11 mouse cellular contexts compared by ENCODE assay signal in genomic region chr15:12577715-12578114, GRCm38 (mm10).
DNase-seq lines count a peak whose midpoint lies in the region; ATAC-seq lines count a peak whose summit lies in the region.
"Had no signal": no experiment of that assay in that cellular context is flagged by ENCODE, and none has a peak within 500 bp of the region (broad histone marks: within the 10 kb centered on the region; RNA-seq: fewer than 3 reads in every experiment).

No protein-coding gene starts in this region.

- ATAC-seq in kidney, embryonic 15.5 days (replicated peaks; ENCODE audit: low FRiP score), result 0 out of 2 replicates have a peak, but pooled peaks have one; percentile 13
- peak; percentile 30; the same call in 1 of the 2 replicates for ATAC-seq in forebrain, embryonic 13.5 days
- peak; percentile 48 for ATAC-seq in hindbrain, embryonic 16.5 days
- ATAC-seq in neural tube, embryonic 13.5 days (ENCODE audit: low read depth), result peak; percentile 47

- peaks cover 18% of the 10 kb centered on the region for H3K4me1 ChIP-seq in kidney, embryonic 15.5 days
- peaks cover 15% of the 10 kb centered on the region for H3K4me1 ChIP-seq in forebrain, embryonic 13.5 days
- H3K4me1 ChIP-seq in hindbrain, embryonic 16.5 days (ENCODE audit: control insufficient read depth, insufficient read depth, low read depth, low read length), result peaks cover 7% of the 10 kb centered on the region
- peaks cover 13% of the 10 kb centered on the region; the same call in 1 of the 2 replicates for H3K4me1 ChIP-seq in neural tube, embryonic 13.5 days (replicated peaks)
- H3K4me1 ChIP-seq: liver, embryonic 15.5 days had no signal

- WGBS in kidney, embryonic 15.5 days, result 72% methylated on average over 6 of the region's 6 CpGs
- WGBS in forebrain, embryonic 13.5 days, result 71% methylated on average over 6 of the region's 6 CpGs
- 68% methylated on average over 6 of the region's 6 CpGs for WGBS in hindbrain, embryonic 16.5 days
- WGBS in neural tube, embryonic 13.5 days, result 89% methylated on average over 6 of the region's 6 CpGs

- no peak overlapping the region for H3K4me2 ChIP-seq in kidney, embryonic 15.5 days
- H3K4me2 ChIP-seq in forebrain, embryonic 13.5 days, result peak overlapping the region; percentile 46; the same call in 1 of the 2 replicates
- no peak overlapping the region; the same call in 1 of the 2 replicates for H3K4me2 ChIP-seq in hindbrain, embryonic 16.5 days (ENCODE audit: low read length)
- no peak overlapping the region for H3K4me2 ChIP-seq in neural tube, embryonic 13.5 days
- H3K4me2 ChIP-seq: liver, embryonic 15.5 days had no signal

- no peak overlapping the region for H3K27ac ChIP-seq in kidney, embryonic 15.5 days
- no peak overlapping the region for H3K27ac ChIP-seq in forebrain, embryonic 13.5 days
- H3K27ac ChIP-seq in hindbrain, embryonic 16.5 days (ENCODE audit: low read depth, low read length), result peak overlapping the region; percentile 46; the same call in 1 of the 2 replicates
- H3K27ac ChIP-seq in neural tube, embryonic 13.5 days (replicated peaks), result 0 out of 2 replicates have a peak overlapping the region, but pooled peaks have one; percentile 1
- H3K27ac ChIP-seq: embryonic facial prominence, embryonic 15.5 days; liver, embryonic 15.5 days had no signal

- DNase-seq in kidney, adult 9 months, result no peak
- DNase-seq in right cerebral cortex, postnatal 4 days, result no peak
- no peak for DNase-seq in cerebellum, adult 18-20 months
- no peak for DNase-seq in spleen, postnatal 36 days (ENCODE audit: low spot score in 2 of 2)

- H3K4me3 ChIP-seq in kidney, embryonic 15.5 days (replicated peaks), result no peak overlapping the region
- no peak overlapping the region for H3K4me3 ChIP-seq in forebrain, embryonic 13.5 days
- H3K4me3 ChIP-seq in hindbrain, embryonic 16.5 days (ENCODE audit: low read length), result no peak overlapping the region
- H3K4me3 ChIP-seq in neural tube, embryonic 13.5 days, result no peak overlapping the region
- H3K4me3 ChIP-seq: embryonic facial prominence, embryonic 15.5 days; liver, embryonic 15.5 days; megakaryocyte, embryonic 14.5 days had no signal

- no peaks in the 10 kb centered on the region for H3K27me3 ChIP-seq in kidney, embryonic 15.5 days
- H3K27me3 ChIP-seq in forebrain, embryonic 13.5 days, result no peaks in the 10 kb centered on the region
- H3K27me3 ChIP-seq in hindbrain, embryonic 16.5 days (replicated peaks; ENCODE audit: control insufficient read depth, insufficient read depth, low read length), result no peaks in the 10 kb centered on the region
- H3K27me3 ChIP-seq in neural tube, embryonic 13.5 days, result no peaks in the 10 kb centered on the region
- H3K27me3 ChIP-seq: embryonic facial prominence, embryonic 15.5 days; liver, embryonic 15.5 days; megakaryocyte, embryonic 14.5 days had no signal

- H3K9me3 ChIP-seq in kidney, embryonic 15.5 days (replicated peaks), result no peaks in the 10 kb centered on the region
- no peaks in the 10 kb centered on the region for H3K9me3 ChIP-seq in forebrain, embryonic 13.5 days (replicated peaks)
- H3K9me3 ChIP-seq in hindbrain, embryonic 16.5 days (ENCODE audit: control insufficient read depth, low read length), result no peaks in the 10 kb centered on the region
- H3K9me3 ChIP-seq in neural tube, embryonic 13.5 days, result no peaks in the 10 kb centered on the region
- H3K9me3 ChIP-seq: embryonic facial prominence, embryonic 15.5 days; liver, embryonic 15.5 days; megakaryocyte, embryonic 14.5 days had no signal

- H3K9ac ChIP-seq in kidney, embryonic 15.5 days, result no peak overlapping the region
- H3K9ac ChIP-seq in forebrain, embryonic 13.5 days, result peak overlapping the region; percentile 21; the same call in 1 of the 2 replicates
- no peak overlapping the region for H3K9ac ChIP-seq in hindbrain, embryonic 16.5 days (ENCODE audit: low read depth, low read length)
- H3K9ac ChIP-seq in neural tube, embryonic 13.5 days, result no peak overlapping the region
- H3K9ac ChIP-seq: embryonic facial prominence, embryonic 15.5 days; liver, embryonic 15.5 days had no signal

- H3K36me3 ChIP-seq in kidney, embryonic 15.5 days, result no peaks in the 10 kb centered on the region
- no peaks in the 10 kb centered on the region for H3K36me3 ChIP-seq in forebrain, embryonic 13.5 days (ENCODE audit: poor library complexity, severe bottlenecking)
- no peaks in the 10 kb centered on the region for H3K36me3 ChIP-seq in hindbrain, embryonic 16.5 days (ENCODE audit: control insufficient read depth, insufficient read depth, low read length)
- H3K36me3 ChIP-seq in neural tube, embryonic 13.5 days, result no peaks in the 10 kb centered on the region
- H3K36me3 ChIP-seq: embryonic facial prominence, embryonic 15.5 days; liver, embryonic 15.5 days had no signal

Comparison
In these comparisons a context has a peak if more than half of its experiments do, and no peak if none do; other contexts are left out.
1. H3K27ac ChIP-seq: peak in hindbrain, embryonic 16.5 days (single experiment) and neural tube, embryonic 13.5 days (single experiment); none in kidney, embryonic 15.5 days (single experiment) and forebrain, embryonic 13.5 days (single experiment).
2. Peak in every context shown above with its lines, with median percentiles within 50 percentile points of each other: ATAC-seq.